Mouse (Mus musculus): ENCODE results near the gene Spint5. TPM values are rescaled to one million over a fixed set of nuclear protein-coding genes. Genes with fewer than 3 reads are reported as not detected.

Gene Spint5
- polyA plus RNA-seq (2017; shearing (Covaris generic)): not detected

DNA sequence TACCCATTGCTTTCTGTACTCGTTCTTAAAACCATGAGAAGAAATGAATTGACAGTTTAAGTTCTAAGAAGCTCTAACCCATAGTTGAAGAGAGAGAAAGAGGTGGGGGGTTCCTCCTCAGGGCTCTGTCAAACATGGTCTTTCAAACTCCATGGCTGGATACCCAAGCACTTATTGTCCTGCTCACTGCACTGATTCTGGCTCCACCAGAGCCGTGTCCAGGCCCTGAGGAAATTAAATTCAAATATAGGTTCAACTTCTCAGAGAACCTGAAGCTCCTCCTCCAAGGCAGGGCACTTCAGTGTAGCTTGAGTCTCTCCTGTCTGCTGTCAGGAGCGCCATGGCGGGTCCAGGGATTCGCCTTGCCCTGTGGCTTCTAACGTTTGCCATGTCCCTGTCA, at the start of gene Spint5:
Gene Spint5, plus strand, starts transcription at position 301 of the 400 bp plus-strand sequence.

DNA sequence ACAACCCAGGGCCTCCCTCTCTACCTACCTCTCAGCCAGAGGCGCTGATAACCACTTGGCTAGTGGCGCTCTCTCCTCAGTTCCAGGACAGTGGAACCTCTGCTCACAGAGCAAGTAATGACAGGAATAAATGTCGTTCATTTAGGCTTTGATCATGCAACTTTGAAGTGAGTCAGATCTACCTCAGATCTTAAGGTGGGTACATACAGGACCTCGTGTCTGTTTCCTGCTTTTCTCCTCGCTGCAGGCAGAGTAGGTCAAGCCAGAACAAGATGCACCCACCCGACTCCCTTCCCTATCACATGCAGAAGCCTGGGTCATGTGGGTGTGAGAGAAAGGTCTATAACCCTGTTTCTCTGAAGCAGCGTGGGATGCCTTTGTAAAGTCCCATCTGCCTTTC, 41.1 kb upstream of the Spint5 start, which contains the start of gene Wfdc11:
Gene Wfdc11, minus strand, starts transcription at position 101 of the 400 bp plus-strand sequence.

DNA sequence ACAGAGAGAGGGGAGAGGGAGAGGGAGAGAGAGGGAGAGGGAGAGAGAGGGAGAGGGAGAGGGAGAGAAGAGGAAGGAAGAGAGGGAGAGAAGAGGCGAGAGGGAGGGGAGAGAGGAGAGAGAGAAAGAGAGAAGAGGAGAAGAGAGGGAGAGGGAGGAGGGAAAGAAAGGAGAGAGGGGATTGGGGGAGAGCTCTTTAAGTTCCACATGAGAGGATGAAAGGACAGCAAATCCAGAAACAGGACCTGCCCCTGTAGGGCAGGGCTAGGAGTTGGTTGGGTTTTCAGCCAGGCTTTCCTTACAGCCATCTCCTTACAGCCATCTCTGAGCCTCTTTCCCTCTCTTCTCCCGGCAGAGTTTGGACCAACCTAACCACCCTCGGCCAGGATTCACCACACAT, 30.3 kb upstream of the Spint5 start, which contains the start of gene Wfdc13:
Gene Wfdc13, plus strand, starts transcription at position 301 of the 400 bp plus-strand sequence.

DNA sequence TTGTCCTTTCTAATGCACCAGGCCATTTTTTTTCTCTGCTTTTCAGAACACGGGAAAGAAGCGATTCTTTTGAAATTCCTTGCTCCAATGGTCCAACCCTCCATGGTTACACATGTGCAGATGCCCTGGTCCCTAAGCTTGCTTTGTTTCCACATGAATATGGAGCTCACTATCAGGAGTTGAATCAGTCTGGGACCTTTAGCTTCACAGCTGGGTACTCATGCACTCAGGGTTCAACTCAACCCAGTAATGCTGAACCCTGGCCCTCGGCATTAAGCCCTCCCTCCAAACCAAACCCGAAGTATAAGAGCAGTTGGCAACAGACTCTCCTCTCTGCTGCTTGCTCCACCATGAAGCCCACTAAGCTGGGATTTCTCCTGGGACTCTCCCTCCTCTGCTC, 16.9 kb upstream of the Spint5 start, which contains the start of gene Spint4:
Gene Spint4, plus strand, starts transcription at position 301 of the 400 bp plus-strand sequence.

DNA sequence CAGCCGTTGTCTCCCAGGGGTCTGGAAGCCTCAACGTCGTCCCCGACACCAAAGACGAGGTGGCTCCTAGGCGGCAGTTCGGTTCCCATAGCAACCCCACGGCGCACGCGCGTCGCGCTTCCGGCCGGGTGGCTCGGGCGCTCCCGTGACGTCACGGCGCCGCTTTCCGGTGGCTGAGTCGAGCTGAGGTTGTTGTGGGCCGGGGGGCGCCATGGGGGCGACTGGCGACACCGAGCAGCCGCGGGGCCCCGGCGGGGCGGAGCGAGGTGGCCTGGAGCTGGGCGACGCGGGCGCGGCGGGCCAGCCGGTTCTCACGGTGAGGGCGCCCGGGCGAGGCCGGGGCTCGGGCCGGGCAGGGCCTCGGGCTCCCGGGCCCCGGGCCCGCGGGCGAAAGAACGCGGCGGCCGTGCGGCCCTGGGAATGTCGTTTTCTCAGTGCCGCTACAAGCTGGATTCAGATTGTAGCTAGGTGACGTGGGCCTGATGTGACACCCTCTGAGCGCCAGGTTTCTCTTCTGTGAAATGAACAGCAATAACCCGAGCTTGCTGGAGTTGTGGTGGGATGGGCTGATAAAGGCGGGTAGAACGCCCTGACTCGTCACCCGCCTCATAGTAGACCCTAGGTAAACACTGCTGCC, 30.9 kb downstream of the Spint5 start, which contains the start of the genes Wfdc3 and Dnttip1:
Gene Wfdc3, minus strand, starts transcription at position 89 of the 637 bp plus-strand sequence.
Gene Dnttip1, plus strand, starts transcription at position 141 of the 637 bp plus-strand sequence.

Other genes with a start within 250 kb of the Spint5 start
- gene Trp53tg5, start 241.6 kb upstream of the Spint5 start, polyA plus RNA-seq (2017; shearing (Covaris generic)): under 1 TPM in 1 of 2 experiments, not detected in 1; 0.24 TPM
- 1 to 10 TPM; 3.5 to 4.9 TPM for gene Dbndd2, start 229.2 kb upstream of the Spint5 start, polyA plus RNA-seq (2017; shearing (Covaris generic))
- 10 to 100 TPM; 32.7 to 39.1 TPM for gene Pigt, start 217.8 kb upstream of the Spint5 start, polyA plus RNA-seq (2017; shearing (Covaris generic))
- 1 to 10 TPM in 1 of 2 experiments, under 1 TPM in 1; 0.43 to 1.1 TPM for gene Wfdc2, start 152.9 kb upstream of the Spint5 start, polyA plus RNA-seq (2017; shearing (Covaris generic))
- not detected for gene Spint3, start 141.8 kb upstream of the Spint5 start, polyA plus RNA-seq (2017; shearing (Covaris generic))
- gene Wfdc6a, start 129.9 kb upstream of the Spint5 start, polyA plus RNA-seq (2017; shearing (Covaris generic)): not detected
- gene Eppin, start 121.7 kb upstream of the Spint5 start, polyA plus RNA-seq (2017; shearing (Covaris generic)): not detected
- gene Wfdc6b, start 101.8 kb upstream of the Spint5 start, polyA plus RNA-seq (2017; shearing (Covaris generic)): under 1 TPM in 1 of 2 experiments, not detected in 1; 0.28 TPM
- under 1 TPM in 1 of 2 experiments, not detected in 1; 0.12 TPM for gene Wfdc8, start 101.7 kb upstream of the Spint5 start, polyA plus RNA-seq (2017; shearing (Covaris generic))
- not detected for gene Wfdc16, start 76.5 kb upstream of the Spint5 start, polyA plus RNA-seq (2017; shearing (Covaris generic))
- not detected for gene Wfdc10, start 59.3 kb upstream of the Spint5 start, polyA plus RNA-seq (2017; shearing (Covaris generic))
- not detected for gene Wfdc9, start 58.7 kb upstream of the Spint5 start, polyA plus RNA-seq (2017; shearing (Covaris generic))
- not detected for gene Wfdc11, start 41.2 kb upstream of the Spint5 start, polyA plus RNA-seq (2017; shearing (Covaris generic))
- not detected for gene Wfdc13, start 30.2 kb upstream of the Spint5 start, polyA plus RNA-seq (2017; shearing (Covaris generic))
- not detected for gene Spint4, start 16.8 kb upstream of the Spint5 start, polyA plus RNA-seq (2017; shearing (Covaris generic))
- gene Wfdc3, start 30.6 kb downstream of the Spint5 start, polyA plus RNA-seq (2017; shearing (Covaris generic)): under 1 TPM in 1 of 2 experiments, not detected in 1; 0.49 TPM
- gene Dnttip1, start 30.7 kb downstream of the Spint5 start, polyA plus RNA-seq (2017; shearing (Covaris generic)): 10 to 100 TPM; 64.6 to 68.8 TPM
- 10 to 100 TPM; 20.3 to 34.2 TPM for gene Ube2c, start 54.6 kb downstream of the Spint5 start, polyA plus RNA-seq (2017; shearing (Covaris generic))
- gene Tnnc2, start 64.7 kb downstream of the Spint5 start, polyA plus RNA-seq (2017; shearing (Covaris generic)): not detected
- gene Snx21, start 70.5 kb downstream of the Spint5 start, polyA plus RNA-seq (2017; shearing (Covaris generic)): 10 to 100 TPM in 1 of 2 experiments, 1 to 10 TPM in 1; 7.8 to 11.3 TPM
- gene Acot8, start 89.6 kb downstream of the Spint5 start, polyA plus RNA-seq (2017; shearing (Covaris generic)): 10 to 100 TPM; 43.0 to 44.5 TPM
- gene Zswim3, start 89.8 kb downstream of the Spint5 start, polyA plus RNA-seq (2017; shearing (Covaris generic)): 1 to 10 TPM; 4.5 to 9.6 TPM
- 10 to 100 TPM; 16.1 to 16.4 TPM for gene Zswim1, start 107.4 kb downstream of the Spint5 start, polyA plus RNA-seq (2017; shearing (Covaris generic))
- gene Spata25, start 113.2 kb downstream of the Spint5 start, polyA plus RNA-seq (2017; shearing (Covaris generic)): under 1 TPM in 1 of 2 experiments, not detected in 1; 0.67 TPM
- 100 to 1,000 TPM; 220 to 295 TPM for gene Ctsa, start 117.6 kb downstream of the Spint5 start, polyA plus RNA-seq (2017; shearing (Covaris generic))
- 1 to 10 TPM; 1.6 to 2.6 TPM for gene Neurl2, start 118.2 kb downstream of the Spint5 start, polyA plus RNA-seq (2017; shearing (Covaris generic))
- gene Pltp, start 142.4 kb downstream of the Spint5 start, polyA plus RNA-seq (2017; shearing (Covaris generic)): 1 to 10 TPM; 2.9 to 7.1 TPM
- 100 to 1,000 TPM; 130 to 134 TPM for gene Pcif1, start 164.0 kb downstream of the Spint5 start, polyA plus RNA-seq (2017; shearing (Covaris generic))
- gene Zfp335, start 196.5 kb downstream of the Spint5 start, polyA plus RNA-seq (2017; shearing (Covaris generic)): 10 to 100 TPM; 21.9 to 32.6 TPM
- gene Mmp9, start 225.5 kb downstream of the Spint5 start, polyA plus RNA-seq (2017; shearing (Covaris generic)): 10 to 100 TPM in 1 of 2 experiments, 1 to 10 TPM in 1; 1.6 to 46.3 TPM
- under 1 TPM; 0.25 to 0.57 TPM for gene Slc12a5, start 245.5 kb downstream of the Spint5 start, polyA plus RNA-seq (2017; shearing (Covaris generic))